Mouse (Mus musculus): ENCODE measurements around the gene Ssu72. TPM values are rescaled to one million over a fixed set of nuclear protein-coding genes. Genes with fewer than 3 reads are reported as not detected.

The Ssu72 gene
- polyA plus RNA-seq, 1 experiment from 2014 or later, result 115 TPM

- Histone ChIP-seq H3K27me3 (ENCODE audit: control insufficient read depth, insufficient read depth, low read length) (no peaks in the 10 kb centered on the region), H3K4me3 (ENCODE audit: control insufficient read depth in 1 of 2, insufficient read depth in 1 of 2, low read depth in 1 of 2, low read length in 2 of 2) (peak overlapping the region; percentile 61 to 84), H3K36me3 (ENCODE audit: control insufficient read depth, insufficient read depth, low read length) (peaks cover 7% of the 10 kb centered on the region; the same call in 1 of the 2 replicates), H3K4me1 (ENCODE audit: control insufficient read depth in 2 of 2, insufficient read depth in 2 of 2, low read length in 2 of 2) (peaks cover 5 to 22% of the 10 kb centered on the region in 2 experiments), H3K9ac (ENCODE audit: low read length) (peak overlapping the region; percentile 87), H3K9me3 (ENCODE audit: control insufficient read depth, low read length) (no peaks in the 10 kb centered on the region), H3K4me2 (ENCODE audit: low read length) (peak overlapping the region; percentile 76), H3K27ac (replicated peaks in 1 of 2; ENCODE audit: control insufficient read depth in 1 of 2, insufficient read depth in 1 of 2, low read depth in 2 of 2, low read length in 2 of 2) (peak overlapping the region; percentile 81 to 95)
- WGBS, result under 1% methylated on average over 19 of the region's 19 CpGs
- ATAC-seq (ENCODE audit: insufficient number of reproducible peaks, insufficient read depth, low FRiP score, low read depth), result no peak
Measured at GRCm38 (mm10) chr4:155705592-155705929, 961 bp downstream of the Ssu72 start.

GRCm38 (mm10) chr4:155708582-155708981, 4.0 kb downstream of the Ssu72 start:
- H3K27me3 ChIP-seq (ENCODE audit: control insufficient read depth, insufficient read depth, low read length), result no peaks in the 10 kb centered on the region
- no peak for ATAC-seq (ENCODE audit: insufficient number of reproducible peaks, insufficient read depth, low FRiP score, low read depth)
- H3K4me1 ChIP-seq (ENCODE audit: control insufficient read depth in 2 of 2, insufficient read depth in 2 of 2, low read length in 2 of 2), result peaks cover 5 to 22% of the 10 kb centered on the region in 2 experiments
- H3K9ac ChIP-seq (ENCODE audit: low read length), result no peak overlapping the region
- H3K4me3 ChIP-seq (ENCODE audit: control insufficient read depth in 1 of 2, insufficient read depth in 1 of 2, low read depth in 1 of 2, low read length in 2 of 2), result no peak overlapping the region
- no peak overlapping the region for H3K4me2 ChIP-seq (ENCODE audit: low read length)
- H3K9me3 ChIP-seq (ENCODE audit: control insufficient read depth, low read length), result no peaks in the 10 kb centered on the region
- no peak overlapping the region for H3K27ac ChIP-seq (replicated peaks in 1 of 2; ENCODE audit: control insufficient read depth in 1 of 2, insufficient read depth in 1 of 2, low read depth in 2 of 2, low read length in 2 of 2)
- 75% methylated on average over 2 of the region's 2 CpGs for WGBS
- H3K36me3 ChIP-seq (ENCODE audit: control insufficient read depth, insufficient read depth, low read length), result peaks cover 7% of the 10 kb centered on the region; the same call in 1 of the 2 replicates

- no peak overlapping the region for H3K4me3 ChIP-seq (ENCODE audit: control insufficient read depth in 1 of 2, insufficient read depth in 1 of 2, low read depth in 1 of 2, low read length in 2 of 2)
- H3K4me1 ChIP-seq (ENCODE audit: control insufficient read depth in 2 of 2, insufficient read depth in 2 of 2, low read length in 2 of 2), result peaks cover 5 to 22% of the 10 kb centered on the region in 2 experiments
- no peaks in the 10 kb centered on the region for H3K27me3 ChIP-seq (ENCODE audit: control insufficient read depth, insufficient read depth, low read length)
- no peak overlapping the region for H3K27ac ChIP-seq (replicated peaks in 1 of 2; ENCODE audit: control insufficient read depth in 1 of 2, insufficient read depth in 1 of 2, low read depth in 2 of 2, low read length in 2 of 2)
- no peaks in the 10 kb centered on the region for H3K9me3 ChIP-seq (ENCODE audit: control insufficient read depth, low read length)
- H3K9ac ChIP-seq (ENCODE audit: low read length), result no peak overlapping the region
- ATAC-seq (ENCODE audit: insufficient number of reproducible peaks, insufficient read depth, low FRiP score, low read depth), result no peak
- H3K4me2 ChIP-seq (ENCODE audit: low read length), result no peak overlapping the region
- H3K36me3 ChIP-seq (ENCODE audit: control insufficient read depth, insufficient read depth, low read length), result peaks cover 7% of the 10 kb centered on the region; the same call in 1 of the 2 replicates
Measured at GRCm38 (mm10) chr4:155708988-155709387, 4.4 kb downstream of the Ssu72 start.

GRCm38 (mm10) chr4:155710521-155711252, 6.1 kb downstream of the Ssu72 start:
- Histone ChIP-seq H3K27me3 (ENCODE audit: control insufficient read depth, insufficient read depth, low read length) (no peaks in the 10 kb centered on the region), H3K9me3 (ENCODE audit: control insufficient read depth, low read length) (no peaks in the 10 kb centered on the region), H3K27ac (replicated peaks in 1 of 2; ENCODE audit: control insufficient read depth in 1 of 2, insufficient read depth in 1 of 2, low read depth in 2 of 2, low read length in 2 of 2) (peak overlapping the region; percentile 10 to 56; a peak in 2 of 4 replicates), H3K36me3 (ENCODE audit: control insufficient read depth, insufficient read depth, low read length) (peaks cover 18% of the 10 kb centered on the region), H3K4me3 (ENCODE audit: control insufficient read depth in 1 of 2, insufficient read depth in 1 of 2, low read depth in 1 of 2, low read length in 2 of 2) (no peak overlapping the region), H3K4me2 (ENCODE audit: low read length) (no peak overlapping the region), H3K9ac (ENCODE audit: low read length) (no peak overlapping the region), H3K4me1 (ENCODE audit: control insufficient read depth in 2 of 2, insufficient read depth in 2 of 2, low read length in 2 of 2) (peaks cover 2 to 19% of the 10 kb centered on the region in 2 experiments; a peak in 3 of 4 replicates)
- no peak for ATAC-seq (ENCODE audit: insufficient number of reproducible peaks, insufficient read depth, low FRiP score, low read depth)
- 54% methylated on average over 6 of the region's 6 CpGs for WGBS

DNA sequence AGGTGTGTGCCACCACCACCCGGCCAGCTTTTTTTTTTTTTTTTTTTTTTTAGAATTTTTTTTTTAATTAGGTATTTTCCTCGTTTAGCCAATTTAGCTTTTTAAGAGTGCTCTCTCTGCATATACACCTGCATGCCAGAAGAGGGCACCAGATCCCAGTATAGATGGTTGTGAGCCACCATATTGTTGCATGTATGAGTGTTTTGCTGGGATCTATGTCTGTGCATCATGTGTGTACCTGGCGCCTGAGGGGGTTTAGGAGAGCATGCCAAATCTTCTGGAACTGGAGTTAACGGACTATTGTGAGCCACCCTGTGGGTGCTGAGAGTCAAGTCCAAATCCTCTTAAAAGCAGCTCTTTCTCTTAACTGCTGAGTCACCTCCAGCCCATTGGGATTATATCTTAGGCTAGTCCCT, 17.1 kb downstream of the Ssu72 start:
- Histone ChIP-seq H3K4me3 (ENCODE audit: control insufficient read depth in 1 of 2, insufficient read depth in 1 of 2, low read depth in 1 of 2, low read length in 2 of 2) (no peak overlapping the region), H3K27me3 (ENCODE audit: control insufficient read depth, insufficient read depth, low read length) (no peaks in the 10 kb centered on the region), H3K27ac (replicated peaks in 1 of 2; ENCODE audit: control insufficient read depth in 1 of 2, insufficient read depth in 1 of 2, low read depth in 2 of 2, low read length in 2 of 2) (no peak overlapping the region), H3K36me3 (ENCODE audit: control insufficient read depth, insufficient read depth, low read length) (peaks cover 34% of the 10 kb centered on the region), H3K9me3 (ENCODE audit: control insufficient read depth, low read length) (no peaks in the 10 kb centered on the region), H3K4me1 (ENCODE audit: control insufficient read depth in 2 of 2, insufficient read depth in 2 of 2, low read length in 2 of 2) (no peaks in the 10 kb centered on the region), H3K9ac (ENCODE audit: low read length) (no peak overlapping the region), H3K4me2 (ENCODE audit: low read length) (no peak overlapping the region)
- ATAC-seq (ENCODE audit: insufficient number of reproducible peaks, insufficient read depth, low FRiP score, low read depth), result no peak
- 73% methylated on average over 4 of the region's 4 CpGs for WGBS

- Histone ChIP-seq H3K9me3 (ENCODE audit: control insufficient read depth, low read length) (no peaks in the 10 kb centered on the region), H3K36me3 (ENCODE audit: control insufficient read depth, insufficient read depth, low read length) (peaks cover 45% of the 10 kb centered on the region), H3K9ac (ENCODE audit: low read length) (no peak overlapping the region), H3K4me1 (ENCODE audit: control insufficient read depth in 2 of 2, insufficient read depth in 2 of 2, low read length in 2 of 2) (no peaks in the 10 kb centered on the region), H3K4me3 (ENCODE audit: control insufficient read depth in 1 of 2, insufficient read depth in 1 of 2, low read depth in 1 of 2, low read length in 2 of 2) (no peak overlapping the region), H3K27me3 (ENCODE audit: control insufficient read depth, insufficient read depth, low read length) (no peaks in the 10 kb centered on the region), H3K27ac (replicated peaks in 1 of 2; ENCODE audit: control insufficient read depth in 1 of 2, insufficient read depth in 1 of 2, low read depth in 2 of 2, low read length in 2 of 2) (no peak overlapping the region), H3K4me2 (ENCODE audit: low read length) (no peak overlapping the region)
- 86% methylated on average over 2 of the region's 2 CpGs for WGBS
- ATAC-seq (ENCODE audit: insufficient number of reproducible peaks, insufficient read depth, low FRiP score, low read depth), result no peak
Measured at GRCm38 (mm10) chr4:155727993-155728392, 23.4 kb downstream of the Ssu72 start.

DNA sequence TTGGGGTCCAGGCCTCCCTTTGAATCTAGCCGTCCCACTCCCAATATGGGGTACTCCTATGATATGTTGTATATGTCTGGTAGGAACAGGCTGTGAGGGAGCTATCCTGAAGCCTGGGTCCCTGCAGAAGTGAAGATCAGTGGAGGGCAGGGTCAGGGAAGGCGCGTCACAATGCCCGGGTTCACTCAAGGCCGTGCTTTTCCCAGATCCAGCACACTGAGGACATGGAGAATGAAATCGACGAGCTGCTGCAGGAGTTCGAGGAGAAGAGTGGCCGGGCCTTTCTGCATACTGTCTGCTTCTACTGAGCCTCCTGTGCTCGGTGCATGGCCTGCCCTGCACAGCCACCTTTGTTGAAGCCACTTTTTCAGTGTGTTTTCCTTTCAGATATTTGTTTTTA, 28.7 kb downstream of the Ssu72 start:
- 88% methylated on average over 10 of the region's 10 CpGs for WGBS
- H3K4me3 ChIP-seq (ENCODE audit: control insufficient read depth in 1 of 2, insufficient read depth in 1 of 2, low read depth in 1 of 2, low read length in 2 of 2), result no peak overlapping the region
- H3K27ac ChIP-seq (replicated peaks in 1 of 2; ENCODE audit: control insufficient read depth in 1 of 2, insufficient read depth in 1 of 2, low read depth in 2 of 2, low read length in 2 of 2), result no peak overlapping the region
- peaks cover 4 to 7% of the 10 kb centered on the region in 2 experiments; a peak in 3 of 4 replicates for H3K4me1 ChIP-seq (ENCODE audit: control insufficient read depth in 2 of 2, insufficient read depth in 2 of 2, low read length in 2 of 2)
- no peaks in the 10 kb centered on the region for H3K27me3 ChIP-seq (ENCODE audit: control insufficient read depth, insufficient read depth, low read length)
- H3K36me3 ChIP-seq (ENCODE audit: control insufficient read depth, insufficient read depth, low read length), result peaks cover 37% of the 10 kb centered on the region
- no peaks in the 10 kb centered on the region for H3K9me3 ChIP-seq (ENCODE audit: control insufficient read depth, low read length)
- no peak for ATAC-seq (ENCODE audit: insufficient number of reproducible peaks, insufficient read depth, low FRiP score, low read depth)
- no peak overlapping the region for H3K4me2 ChIP-seq (ENCODE audit: low read length)
- H3K9ac ChIP-seq (ENCODE audit: low read length), result no peak overlapping the region

All from heart, embryonic 14.5 days (tissue).